Mouse (Mus musculus) ovary, adult 18-20 months (tissue): Measurements from ENCODE around the gene 1700024B05Rik.
A peak's percentile ranks its signal among the peaks of the same experiment; 100 is the strongest.
"Not testable (repeated sequence)": the region's sequence is repeated elsewhere in the genome, so short reads cannot be mapped to it uniquely, and the experiment has no call there.

ENCODE experiments used
- DNase-seq: peaks from one replicate; pipeline ENCODE4 v3.0.0; 2022; ENCODE audit warnings: low spot score, mixed read lengths

The 1700024B05Rik gene

GRCm38 (mm10) chr14:41943695-41944094 is at the start of gene 1700024B05Rik:
TSS of gene 1700024B05Rik (plus strand) at chr14:41943995.
- DNase-seq: not testable (repeated sequence)

- not testable (repeated sequence) for DNase-seq
Observed at GRCm38 (mm10) chr14:41907190-41907589, 36.6 kb upstream of the 1700024B05Rik start, which contains the start of gene Gm7980. TSS of gene Gm7980 (minus strand) at chr14:41907290.

GRCm38 (mm10) chr14:41924649-41925048 is 19.1 kb upstream of the 1700024B05Rik start, which contains the start of gene 1700049E17Rik1:
TSS of gene 1700049E17Rik1 (plus strand) at chr14:41924949.
- DNase-seq: not testable (repeated sequence)

- DNase-seq: peak; percentile 2
Observed at GRCm38 (mm10) chr14:41964095-41964494, 20.3 kb downstream of the 1700024B05Rik start.

GRCm38 (mm10) chr14:41967827-41968226 is 24.0 kb downstream of the 1700024B05Rik start, which contains the start of gene Gm6401:
TSS of gene Gm6401 (minus strand) at chr14:41967927.
- DNase-seq: not testable (repeated sequence)

GRCm38 (mm10) chr14:41968596-41968995 is 24.8 kb downstream of the 1700024B05Rik start:
- peak; percentile 1 for DNase-seq

GRCm38 (mm10) chr14:41983225-41983624 is 39.4 kb downstream of the 1700024B05Rik start, which contains the start of gene Gm3543:
TSS of gene Gm3543 (minus strand) at chr14:41983325.
- not testable (repeated sequence) for DNase-seq
